Mouse (Mus musculus) cortical plate, adult 2 months (tissue): ENCODE measurements around the gene Prkcz.

Experiments
- CTCF ChIP-seq: fragments of 200-500 bp; IDR thresholded peaks from 2 replicates; pipeline ENCODE4 v1.5.1; 2011; ENCODE audit warnings: mild to moderate bottlenecking, control low read depth, low read length; ENCODE audit not compliant: insufficient read depth; ENCODE audit errors: extremely low read depth
- POLR2A ChIP-seq: fragments of 200-500 bp; IDR thresholded peaks from 2 replicates; pipeline ENCODE4 v1.6.1; 2011; ENCODE audit warnings: mild to moderate bottlenecking, low read length, control low read depth; ENCODE audit not compliant: insufficient read depth; ENCODE audit errors: extremely low read depth

- TF ChIP-seq POLR2A: no peak
- TF ChIP-seq CTCF: 0 out of 2 replicates have a peak, but pooled peaks have one; percentile 2
Observed at GRCm38 (mm10) chr4:155343415-155344298, 17.5 kb downstream of the Prkcz start.
